Mouse (Mus musculus) cerebellum, adult (tissue): ENCODE measurements at regions not wholly inside any gene's neighbourhood (a gene's known extent, or its start where the extent isn't known, plus 50 kb on each side); places are given as distances from the start of the nearest gene placed in this dataset.

Experiments
- ATAC-seq: cut with Nextera tagmentation; 2 replicates; pipeline ENCODE4 v1.9.2; 2017; ENCODE audit warnings: mild to moderate bottlenecking, moderate library complexity, mixed read lengths; ENCODE audit not compliant: insufficient number of reproducible peaks, low FRiP score, low TSS enrichment

DNA sequence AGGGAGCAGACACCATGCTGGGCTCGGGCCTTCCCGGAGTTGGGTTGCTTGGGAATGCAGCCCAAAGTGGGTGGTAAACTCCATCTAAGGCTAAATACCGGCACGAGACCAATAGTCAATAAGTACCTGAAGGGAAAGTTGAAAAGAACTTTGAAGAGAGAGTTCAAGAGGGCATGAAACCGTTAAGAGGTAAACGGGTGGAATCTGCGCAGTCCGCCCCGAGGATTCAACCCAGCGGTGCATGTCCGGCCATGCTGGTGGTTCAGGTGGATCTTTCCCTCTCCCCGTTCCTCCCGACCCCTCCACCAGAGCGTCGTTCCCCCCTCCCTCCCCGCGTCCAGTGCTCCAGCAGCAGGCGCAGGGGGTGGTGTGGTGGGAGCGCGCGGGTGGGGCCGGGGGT is 179.1 kb upstream of the Arhgef26 start:
- peak; percentile 79 for ATAC-seq

DNA sequence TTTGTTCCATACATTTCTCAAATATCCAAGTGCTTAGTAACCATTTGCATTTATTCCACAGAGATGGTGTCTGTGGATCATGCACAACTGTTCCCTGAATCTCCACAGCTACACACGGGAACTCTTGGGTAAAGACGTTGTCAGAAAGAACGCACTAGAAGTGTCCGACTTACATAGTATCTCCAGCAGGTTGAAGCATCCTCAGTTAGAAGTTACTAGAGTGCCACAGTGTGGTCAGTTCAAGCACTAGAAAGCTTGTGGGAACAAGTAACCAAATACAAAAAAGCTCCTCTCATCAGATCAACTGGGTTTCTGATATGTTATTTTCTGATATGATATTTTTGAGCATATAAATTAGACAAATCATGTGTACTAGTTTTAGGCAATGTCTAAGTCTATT is 167.5 kb upstream of the Arhgef26 start:
- ATAC-seq = no peak

GRCm38 (mm10) chr3:62187807-62188509 is 150.2 kb upstream of the Arhgef26 start:
- no peak for ATAC-seq

DNA sequence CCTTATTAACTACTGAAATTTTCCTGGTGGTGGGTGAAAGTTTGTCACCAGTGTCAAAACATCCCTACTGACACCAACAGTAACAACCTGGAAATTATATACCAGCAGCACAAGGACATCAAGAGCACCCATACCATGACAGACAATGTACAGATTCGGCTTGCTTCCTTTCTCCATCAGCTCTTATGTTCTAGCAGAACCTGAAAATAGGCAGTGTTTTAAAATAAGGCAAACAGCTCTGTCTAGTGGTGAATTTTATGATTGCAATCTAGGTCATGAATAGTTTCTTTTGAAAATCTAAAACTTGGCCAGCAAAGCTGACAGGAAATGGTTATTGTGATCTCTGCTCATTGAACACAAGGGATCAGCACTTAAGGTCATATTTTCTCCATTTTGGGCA is 145.7 kb upstream of the Arhgef26 start:
- ATAC-seq = no peak

DNA sequence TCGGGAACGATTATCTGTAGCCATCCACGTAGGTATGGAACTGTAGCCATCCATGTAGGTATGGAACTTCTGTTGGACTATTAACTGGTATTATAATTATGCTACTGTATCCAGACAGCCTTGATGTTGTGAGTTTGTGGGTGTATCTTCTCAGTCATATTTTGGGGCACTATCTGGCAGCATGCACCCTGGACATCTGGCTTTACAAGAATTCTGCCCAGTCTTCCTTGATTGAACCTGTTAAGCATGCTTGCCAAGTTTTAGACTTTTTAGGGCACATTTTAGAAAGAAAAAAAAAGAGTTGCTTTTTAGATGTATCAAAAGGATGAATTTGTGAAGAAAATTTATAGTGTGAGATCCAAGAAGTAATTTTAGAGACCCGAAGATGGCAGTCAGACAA is 143.7 kb upstream of the Arhgef26 start:
- no peak for ATAC-seq

GRCm38 (mm10) chr3:62196679-62197078 is 141.5 kb upstream of the Arhgef26 start:
- ATAC-seq = no peak

DNA sequence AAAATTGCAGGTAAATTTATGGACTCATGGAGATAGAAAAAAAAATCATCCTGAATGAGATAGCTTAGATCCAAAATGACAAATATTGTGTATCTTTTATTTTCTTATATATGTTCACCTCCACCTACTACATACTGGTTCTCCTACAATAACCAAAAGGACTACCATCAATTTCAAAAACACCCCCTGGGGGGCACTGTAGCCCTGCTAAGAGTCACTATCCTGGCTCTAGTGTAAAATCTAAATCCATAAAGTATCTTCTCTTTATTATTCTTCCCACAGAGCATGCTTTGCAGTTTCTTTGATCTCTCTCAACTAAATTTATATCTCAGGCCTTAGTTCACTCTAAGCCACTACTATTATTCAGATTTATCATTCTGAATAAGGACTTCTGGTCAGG is 122.3 kb upstream of the Arhgef26 start:
- ATAC-seq = no peak

GRCm38 (mm10) chr3:62217335-62217734 is 120.8 kb upstream of the Arhgef26 start:
- ATAC-seq = no peak

DNA sequence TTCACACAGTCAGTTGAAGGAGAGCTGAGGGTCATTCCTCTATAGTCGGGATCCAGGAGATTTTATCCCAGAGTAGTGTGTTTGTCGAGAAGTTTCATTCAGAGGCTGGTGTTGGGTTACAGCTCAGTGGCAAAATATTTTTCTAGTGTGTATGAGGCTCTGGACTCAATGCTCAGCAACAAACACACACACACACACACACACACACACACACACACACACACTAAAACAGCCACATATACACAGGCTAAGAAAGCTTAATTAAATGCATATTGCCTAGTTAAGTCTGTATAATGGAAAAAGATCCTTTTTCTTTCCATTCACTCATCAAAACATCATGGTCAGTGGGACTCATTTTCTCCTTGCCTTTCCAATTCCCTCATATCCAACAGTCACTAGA is 110.4 kb upstream of the Arhgef26 start:
- ATAC-seq = no peak

DNA sequence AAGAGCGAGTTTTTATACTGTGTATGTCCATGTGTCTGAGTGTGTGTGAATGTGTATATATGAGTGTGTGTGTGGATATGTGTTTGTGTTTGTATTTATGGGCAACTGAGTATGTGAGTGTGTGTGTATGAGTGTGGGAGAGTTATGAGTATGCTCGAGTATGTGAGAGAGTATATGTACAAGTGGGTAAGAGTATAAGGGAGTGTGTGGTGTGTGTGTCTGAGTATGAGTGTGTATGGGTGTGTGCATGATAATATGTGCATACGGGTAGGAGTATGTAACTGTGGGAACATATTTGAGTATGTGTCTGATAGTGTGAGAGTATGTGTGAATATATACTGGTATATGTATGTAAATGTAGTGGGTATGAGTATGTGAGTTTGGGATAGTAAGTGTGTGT is 110.0 kb upstream of the Arhgef26 start:
- no peak for ATAC-seq

- ATAC-seq = no peak
Measured at GRCm38 (mm10) chr3:62241031-62241430, 97.1 kb upstream of the Arhgef26 start.

DNA sequence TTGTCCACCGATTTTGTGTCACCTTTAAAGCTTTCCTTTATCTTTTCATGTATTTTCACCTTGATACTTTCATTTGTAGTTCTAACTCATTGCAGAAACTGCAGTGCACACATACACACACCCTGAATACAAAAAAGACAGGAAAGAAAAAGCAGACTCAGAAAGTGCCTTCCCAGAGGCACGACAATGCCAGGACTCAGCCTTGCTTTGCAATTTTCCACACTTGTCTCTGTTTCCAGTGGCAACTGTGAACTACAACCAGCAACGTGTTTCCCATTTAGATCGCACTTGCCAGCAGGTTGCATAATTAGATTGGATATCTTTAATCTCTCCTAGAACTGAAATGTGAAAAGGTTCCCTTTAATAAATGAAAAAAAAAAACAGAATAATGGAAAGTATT is 66.4 kb upstream of the Arhgef26 start:
- no peak for ATAC-seq

- no peak for ATAC-seq
Measured at GRCm38 (mm10) chr3:62278279-62278678, 59.9 kb upstream of the Arhgef26 start.

GRCm38 (mm10) chr3:62280960-62281359 is 57.2 kb upstream of the Arhgef26 start:
- ATAC-seq = no peak
